Mouse (Mus musculus) forebrain, embryonic 15.5 days (tissue): ENCODE measurements around the gene Gp1ba. TPM values are rescaled to one million over a fixed set of nuclear protein-coding genes. Genes with fewer than 3 reads are reported as not detected.
A peak's percentile ranks its signal among the peaks of the same experiment; 100 is the strongest.

Source experiments
- ATAC-seq: fragments of 200-750 bp; cut with Nextera tagmentation; replicated peaks from 2 replicates; pipeline ENCODE4 v1.8.0; 2017; ENCODE audit warnings: mild to moderate bottlenecking, moderate TSS enrichment, moderate library complexity
- H3K27ac ChIP-seq: fragments of 300-500 bp; sonication (generic); replicated peaks from 2 replicates; pipeline ENCODE4 v1.5.1; 2015; ENCODE audit warnings: mild to moderate bottlenecking, inconsistent platforms
- H3K27me3 ChIP-seq: fragments of 300-500 bp; sonication (generic); 2 replicates; pipeline ENCODE4 v1.6.1; 2015; ENCODE audit warnings: inconsistent platforms
- H3K36me3 ChIP-seq: fragments of 300-500 bp; sonication (generic); 2 replicates; pipeline ENCODE4 v1.6.1; 2015; ENCODE audit warnings: mild to moderate bottlenecking, inconsistent platforms
- H3K4me1 ChIP-seq: fragments of 300-500 bp; sonication (generic); 2 replicates; pipeline ENCODE4 v1.6.1; 2015; ENCODE audit warnings: inconsistent platforms
- H3K4me2 ChIP-seq: fragments of 300-500 bp; sonication (generic); replicated peaks from 2 replicates; pipeline ENCODE4 v1.6.1; 2015; ENCODE audit warnings: mild to moderate bottlenecking, inconsistent platforms
- H3K4me3 ChIP-seq: fragments of 300-500 bp; sonication (generic); 2 replicates; pipeline ENCODE4 v1.5.1; 2015; ENCODE audit warnings: mild to moderate bottlenecking, inconsistent platforms
- H3K9ac ChIP-seq: fragments of 300-500 bp; sonication (generic); replicated peaks from 2 replicates; pipeline ENCODE4 v1.6.1; 2015; ENCODE audit warnings: mild to moderate bottlenecking, inconsistent platforms
- H3K9me3 ChIP-seq: fragments of 300-500 bp; sonication (generic); 2 replicates; pipeline ENCODE4 v1.6.1; 2016; ENCODE audit warnings: inconsistent platforms
- WGBS: fragments of 180-500 bp; shearing (Covaris S2); methylation state at CpG from one replicate; pipeline ENCODE4 v1.1.7; 2015; ENCODE audit warnings: mixed read lengths; 5-methylcytosine and 5-hydroxymethylcytosine counted together
- polyA plus RNA-seq: library from polyadenylated mRNA; unstranded; fragments of >200 nt; fragmentation: Nextera tagmentation; extraction: Ambion mirVana; gene quantifications from 2 replicates; pipeline ENCODE4 v1.2.1, GENCODE M21; 2015

Gp1ba gene
- polyA plus RNA-seq, 1 experiment from 2014 or later, result 0.08 TPM

GRCm38 (mm10) chr11:70637764-70638163 is 1.2 kb upstream of the Gp1ba start:
- Histone ChIP-seq H3K9ac (no peak overlapping the region), H3K4me1 (no peaks in the 10 kb centered on the region), H3K27me3 (no peaks in the 10 kb centered on the region), H3K4me2 (no peak overlapping the region), H3K36me3 (0 out of 2 replicates have a peak, but pooled peaks cover under 1% of the 10 kb centered on the region), H3K4me3 (no peak overlapping the region), H3K27ac (no peak overlapping the region), H3K9me3 (no peaks in the 10 kb centered on the region)
- ATAC-seq, result no peak
- 85% methylated on average over 1 of the region's 1 CpGs for WGBS

- WGBS, result 86% methylated on average over 1 of the region's 1 CpGs
- Histone ChIP-seq H3K9ac (no peak overlapping the region), H3K4me3 (no peak overlapping the region), H3K27me3 (no peaks in the 10 kb centered on the region), H3K36me3 (0 out of 2 replicates have a peak, but pooled peaks cover 5% of the 10 kb centered on the region), H3K4me1 (no peaks in the 10 kb centered on the region), H3K27ac (no peak overlapping the region), H3K4me2 (no peak overlapping the region), H3K9me3 (no peaks in the 10 kb centered on the region)
- no peak for ATAC-seq
Observed at GRCm38 (mm10) chr11:70638293-70638692, 629 bp upstream of the Gp1ba start.

GRCm38 (mm10) chr11:70639976-70640375 is 1.1 kb downstream of the Gp1ba start:
- peaks cover under 1% of the 10 kb centered on the region; the same call in 1 of the 2 replicates for H3K4me1 ChIP-seq
- WGBS, result 87% methylated on average over 8 of the region's 8 CpGs
- H3K4me3 ChIP-seq, result no peak overlapping the region
- H3K9me3 ChIP-seq, result no peaks in the 10 kb centered on the region
- no peak overlapping the region for H3K4me2 ChIP-seq
- no peak for ATAC-seq
- H3K27me3 ChIP-seq, result no peaks in the 10 kb centered on the region
- H3K27ac ChIP-seq, result no peak overlapping the region
- H3K9ac ChIP-seq, result no peak overlapping the region
- peaks cover 15% of the 10 kb centered on the region for H3K36me3 ChIP-seq

- no peaks in the 10 kb centered on the region for H3K9me3 ChIP-seq
- H3K27me3 ChIP-seq, result no peaks in the 10 kb centered on the region
- no peak overlapping the region for H3K9ac ChIP-seq
- no peak overlapping the region for H3K4me2 ChIP-seq
- WGBS, result 84% methylated on average over 7 of the region's 7 CpGs
- peaks cover 17% of the 10 kb centered on the region for H3K36me3 ChIP-seq
- no peak overlapping the region for H3K27ac ChIP-seq
- no peak for ATAC-seq
- H3K4me3 ChIP-seq, result no peak overlapping the region
- H3K4me1 ChIP-seq, result peaks cover 13% of the 10 kb centered on the region
Observed at GRCm38 (mm10) chr11:70641241-70641640, 2.3 kb downstream of the Gp1ba start.

GRCm38 (mm10) chr11:70643051-70643450 is 4.1 kb downstream of the Gp1ba start:
- no peak overlapping the region for H3K4me2 ChIP-seq
- no peaks in the 10 kb centered on the region for H3K9me3 ChIP-seq
- WGBS, result 90% methylated on average over 6 of the region's 6 CpGs
- H3K36me3 ChIP-seq, result peaks cover 17% of the 10 kb centered on the region
- no peaks in the 10 kb centered on the region for H3K27me3 ChIP-seq
- peaks cover 19% of the 10 kb centered on the region for H3K4me1 ChIP-seq
- H3K9ac ChIP-seq, result no peak overlapping the region
- no peak overlapping the region for H3K27ac ChIP-seq
- no peak overlapping the region for H3K4me3 ChIP-seq
- no peak for ATAC-seq

- Histone ChIP-seq H3K4me2 (no peak overlapping the region), H3K27ac (no peak overlapping the region), H3K9ac (no peak overlapping the region), H3K36me3 (peaks cover 26% of the 10 kb centered on the region), H3K27me3 (no peaks in the 10 kb centered on the region), H3K9me3 (no peaks in the 10 kb centered on the region), H3K4me3 (no peak overlapping the region), H3K4me1 (peaks cover 35% of the 10 kb centered on the region)
- 95% methylated on average over 8 of the region's 8 CpGs for WGBS
- ATAC-seq, result no peak
Observed at GRCm38 (mm10) chr11:70644564-70645103, 5.7 kb downstream of the Gp1ba start.

GRCm38 (mm10) chr11:70645461-70646258 is 6.7 kb downstream of the Gp1ba start:
- H3K4me1 ChIP-seq, result peaks cover 37% of the 10 kb centered on the region
- H3K9ac ChIP-seq, result peak overlapping the region; percentile 87
- peak overlapping the region; percentile 65 for H3K4me3 ChIP-seq
- no peak for ATAC-seq
- H3K27ac ChIP-seq, result no peak overlapping the region
- H3K4me2 ChIP-seq, result peak overlapping the region; percentile 75
- WGBS, result 89% methylated on average over 12 of the region's 12 CpGs
- H3K36me3 ChIP-seq, result peaks cover 36% of the 10 kb centered on the region
- no peaks in the 10 kb centered on the region for H3K27me3 ChIP-seq
- H3K9me3 ChIP-seq, result no peaks in the 10 kb centered on the region

GRCm38 (mm10) chr11:70646259-70646555 is 7.3 kb downstream of the Gp1ba start:
- Histone ChIP-seq H3K4me3 (peak overlapping the region; percentile 65), H3K4me2 (peak overlapping the region; percentile 75), H3K4me1 (peaks cover 37% of the 10 kb centered on the region), H3K27me3 (no peaks in the 10 kb centered on the region), H3K36me3 (peaks cover 42% of the 10 kb centered on the region), H3K27ac (peak overlapping the region; percentile 98), H3K9ac (peak overlapping the region; percentile 87), H3K9me3 (no peaks in the 10 kb centered on the region)
- ATAC-seq, result no peak
- 8% methylated on average over 3 of the region's 3 CpGs for WGBS

- peak; percentile 93 for ATAC-seq
- Histone ChIP-seq H3K9ac (peak within 1 kb of the TSS; percentile 87), H3K36me3 (peaks cover 49% of the 10 kb centered on the region), H3K27me3 (no peaks in the 10 kb centered on the region), H3K9me3 (no peaks in the 10 kb centered on the region), H3K4me2 (peak within 1 kb of the TSS; percentile 94), H3K4me1 (peaks cover 41% of the 10 kb centered on the region), H3K4me3 (peak within 1 kb of the TSS; percentile 65), H3K27ac (peak within 1 kb of the TSS; percentile 98)
- WGBS, result under 1% methylated on average over 63 of the region's 63 CpGs
Observed at GRCm38 (mm10) chr11:70646691-70647650, 8.0 kb downstream of the Gp1ba start, which contains the start of the genes Rnf167 and Slc25a11. Rnf167 (plus strand) TSS chr11:70647235. Slc25a11 (minus strand) TSS chr11:70647479.

- Histone ChIP-seq H3K4me1 (peaks cover 50% of the 10 kb centered on the region), H3K9me3 (no peaks in the 10 kb centered on the region), H3K9ac (peak overlapping the region; percentile 75), H3K4me3 (peak overlapping the region; percentile 65), H3K36me3 (peaks cover 53% of the 10 kb centered on the region), H3K4me2 (peak overlapping the region; percentile 94), H3K27ac (peak overlapping the region; percentile 98), H3K27me3 (no peaks in the 10 kb centered on the region)
- WGBS, result 5% methylated on average over 28 of the region's 28 CpGs
- ATAC-seq, result peak; percentile 3; the same call in 1 of the 2 replicates
Observed at GRCm38 (mm10) chr11:70647716-70648420, 8.9 kb downstream of the Gp1ba start.

- H3K27ac ChIP-seq, result no peak overlapping the region
- peak overlapping the region; percentile 65 for H3K4me3 ChIP-seq
- peak overlapping the region; percentile 94 for H3K4me2 ChIP-seq
- 87% methylated on average over 4 of the region's 4 CpGs for WGBS
- no peak overlapping the region for H3K9ac ChIP-seq
- no peaks in the 10 kb centered on the region for H3K27me3 ChIP-seq
- peaks cover 49% of the 10 kb centered on the region for H3K36me3 ChIP-seq
- ATAC-seq, result no peak
- H3K4me1 ChIP-seq, result peaks cover 56% of the 10 kb centered on the region
- H3K9me3 ChIP-seq, result no peaks in the 10 kb centered on the region
Observed at GRCm38 (mm10) chr11:70648512-70648911, 9.6 kb downstream of the Gp1ba start.
